Mouse (Mus musculus): Measurements from ENCODE around the gene Dph1. TPM values are rescaled to one million over a fixed set of nuclear protein-coding genes. Genes with fewer than 3 reads are reported as not detected.

Gene Dph1
- polyA plus RNA-seq, 1 experiment: 19.3 TPM

- TF ChIP-seq CTCF (IDR thresholded peaks at IDR 0.05; ENCODE audit: borderline replicate concordance, extremely low read depth, insufficient read depth, insufficient read length): no peak
- TF ChIP-seq POLR2A (IDR thresholded peaks at IDR 0.05; ENCODE audit: borderline replicate concordance, extremely low read depth, insufficient read depth, insufficient read length, poor library complexity, severe bottlenecking): no peak
- no peak for DNase-seq (ENCODE audit: low read depth)
These were observed 9.9 kb upstream of the Dph1 start for GRCm38 (mm10) chr11:75200935-75201334.

GRCm38 (mm10) chr11:75199951-75200350, 8.9 kb upstream of the Dph1 start:
- no peak for DNase-seq (ENCODE audit: low read depth)
- no peak for TF ChIP-seq POLR2A (IDR thresholded peaks at IDR 0.05; ENCODE audit: borderline replicate concordance, extremely low read depth, insufficient read depth, insufficient read length, poor library complexity, severe bottlenecking)
- no peak for TF ChIP-seq CTCF (IDR thresholded peaks at IDR 0.05; ENCODE audit: borderline replicate concordance, extremely low read depth, insufficient read depth, insufficient read length)

DNA sequence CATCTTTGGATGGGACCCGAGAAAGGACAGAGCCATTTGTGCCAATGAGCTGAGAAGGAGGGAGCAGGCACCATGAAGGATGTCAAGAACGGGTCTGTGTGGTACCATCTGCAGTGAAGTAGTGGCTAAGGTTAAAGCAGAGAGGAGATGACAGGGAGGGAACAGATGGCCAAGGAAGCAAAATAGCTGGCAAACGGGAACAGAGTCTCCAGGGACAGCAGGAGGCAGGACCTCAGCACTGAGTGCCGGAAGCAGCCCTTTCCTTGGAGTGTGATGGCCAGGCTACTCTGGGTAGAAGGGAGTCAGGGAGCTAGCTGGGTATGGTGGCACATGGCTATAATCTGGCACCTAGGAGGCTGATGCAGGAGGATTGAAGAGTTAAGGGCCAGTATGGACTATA, 7.8 kb upstream of the Dph1 start:
- no peak for DNase-seq (ENCODE audit: low read depth)

DNA sequence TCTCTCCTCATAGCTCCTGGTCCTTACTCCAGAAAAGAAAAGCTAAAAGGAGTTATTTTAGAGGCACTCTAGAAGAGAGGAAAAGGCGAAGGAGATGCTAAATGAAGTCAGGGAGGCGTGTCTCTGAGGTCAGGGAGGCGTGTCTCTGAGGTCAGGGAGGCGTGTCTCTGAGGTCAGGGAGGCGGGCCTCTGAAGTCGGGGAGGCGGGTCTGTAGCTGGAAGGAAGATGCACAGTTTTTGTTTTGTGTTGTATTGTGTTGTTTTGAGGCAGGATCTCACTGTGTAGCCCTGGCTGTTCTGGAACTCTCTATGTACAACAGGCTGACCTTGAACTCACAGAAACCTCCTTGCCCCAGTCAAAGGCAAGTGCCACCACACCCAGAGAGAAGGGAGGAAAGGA, 6.9 kb upstream of the Dph1 start:
- TF ChIP-seq CTCF (IDR thresholded peaks at IDR 0.05; ENCODE audit: borderline replicate concordance, extremely low read depth, insufficient read depth, insufficient read length): no peak
- no peak for TF ChIP-seq POLR2A (IDR thresholded peaks at IDR 0.05; ENCODE audit: borderline replicate concordance, extremely low read depth, insufficient read depth, insufficient read length, poor library complexity, severe bottlenecking)
- DNase-seq (ENCODE audit: low read depth): no peak

More for the DNA sequence above, 7.8 kb upstream of the Dph1 start:
- TF ChIP-seq POLR2A (IDR thresholded peaks at IDR 0.05; ENCODE audit: borderline replicate concordance, extremely low read depth, insufficient read depth, insufficient read length, poor library complexity, severe bottlenecking) (no peak), CTCF (IDR thresholded peaks at IDR 0.05; ENCODE audit: borderline replicate concordance, extremely low read depth, insufficient read depth, insufficient read length) (no peak)

- TF ChIP-seq POLR2A (IDR thresholded peaks at IDR 0.05; ENCODE audit: borderline replicate concordance, extremely low read depth, insufficient read depth, insufficient read length, poor library complexity, severe bottlenecking) (no peak), CTCF (IDR thresholded peaks at IDR 0.05; ENCODE audit: borderline replicate concordance, extremely low read depth, insufficient read depth, insufficient read length) (no peak)
- no peak for DNase-seq (ENCODE audit: low read depth)
These were observed 5.1 kb upstream of the Dph1 start for GRCm38 (mm10) chr11:75196131-75196530.

- TF ChIP-seq CTCF (IDR thresholded peaks at IDR 0.05; ENCODE audit: borderline replicate concordance, extremely low read depth, insufficient read depth, insufficient read length): no peak
- no peak for TF ChIP-seq POLR2A (IDR thresholded peaks at IDR 0.05; ENCODE audit: borderline replicate concordance, extremely low read depth, insufficient read depth, insufficient read length, poor library complexity, severe bottlenecking)
These were observed 3.9 kb upstream of the Dph1 start for GRCm38 (mm10) chr11:75194850-75195461.

DNA sequence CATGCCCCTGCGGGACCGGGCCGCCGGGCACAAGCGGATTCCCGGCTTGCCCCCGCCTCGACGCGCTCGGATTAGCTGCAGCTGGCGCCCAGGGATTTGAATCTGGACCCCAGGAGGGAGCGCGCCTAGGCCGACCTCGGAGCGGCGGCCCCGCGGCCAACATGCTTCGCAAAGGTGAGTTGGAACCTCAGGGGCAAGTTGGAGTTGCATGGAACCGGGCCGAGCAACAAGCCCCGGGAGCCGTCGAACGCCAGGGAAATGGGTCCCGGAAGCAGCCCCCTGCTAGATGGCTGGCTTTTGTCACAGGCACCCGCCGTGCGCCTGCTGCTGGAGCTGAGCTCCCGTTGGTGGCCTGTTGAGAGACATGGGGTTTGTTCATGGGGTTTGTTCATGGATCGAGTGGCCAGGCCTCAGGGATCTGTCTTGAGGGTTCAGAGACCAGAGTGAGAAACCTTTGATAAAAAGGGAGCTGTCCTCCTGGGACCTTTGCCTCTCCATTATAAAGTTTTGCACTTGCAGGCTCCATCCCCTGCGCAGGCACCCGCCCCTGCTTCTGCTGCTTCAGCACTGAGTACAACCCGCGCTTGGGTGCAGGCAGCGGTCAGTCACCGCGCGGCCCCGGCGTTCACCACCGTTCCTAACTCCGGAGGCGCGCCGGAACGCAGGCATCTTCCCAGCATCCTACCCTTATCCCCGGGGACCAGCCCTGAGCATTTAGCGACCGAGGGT, 3.2 kb upstream of the Dph1 start:
- no peak for DNase-seq (ENCODE audit: low read depth)
- TF ChIP-seq CTCF (IDR thresholded peaks at IDR 0.05; ENCODE audit: borderline replicate concordance, extremely low read depth, insufficient read depth, insufficient read length): no peak
- no peak for TF ChIP-seq POLR2A (IDR thresholded peaks at IDR 0.05; ENCODE audit: borderline replicate concordance, extremely low read depth, insufficient read depth, insufficient read length, poor library complexity, severe bottlenecking)

More at GRCm38 (mm10) chr11:75194850-75195461, 3.9 kb upstream of the Dph1 start:
- peak; percentile 86 for DNase-seq (ENCODE audit: low read depth)

DNA sequence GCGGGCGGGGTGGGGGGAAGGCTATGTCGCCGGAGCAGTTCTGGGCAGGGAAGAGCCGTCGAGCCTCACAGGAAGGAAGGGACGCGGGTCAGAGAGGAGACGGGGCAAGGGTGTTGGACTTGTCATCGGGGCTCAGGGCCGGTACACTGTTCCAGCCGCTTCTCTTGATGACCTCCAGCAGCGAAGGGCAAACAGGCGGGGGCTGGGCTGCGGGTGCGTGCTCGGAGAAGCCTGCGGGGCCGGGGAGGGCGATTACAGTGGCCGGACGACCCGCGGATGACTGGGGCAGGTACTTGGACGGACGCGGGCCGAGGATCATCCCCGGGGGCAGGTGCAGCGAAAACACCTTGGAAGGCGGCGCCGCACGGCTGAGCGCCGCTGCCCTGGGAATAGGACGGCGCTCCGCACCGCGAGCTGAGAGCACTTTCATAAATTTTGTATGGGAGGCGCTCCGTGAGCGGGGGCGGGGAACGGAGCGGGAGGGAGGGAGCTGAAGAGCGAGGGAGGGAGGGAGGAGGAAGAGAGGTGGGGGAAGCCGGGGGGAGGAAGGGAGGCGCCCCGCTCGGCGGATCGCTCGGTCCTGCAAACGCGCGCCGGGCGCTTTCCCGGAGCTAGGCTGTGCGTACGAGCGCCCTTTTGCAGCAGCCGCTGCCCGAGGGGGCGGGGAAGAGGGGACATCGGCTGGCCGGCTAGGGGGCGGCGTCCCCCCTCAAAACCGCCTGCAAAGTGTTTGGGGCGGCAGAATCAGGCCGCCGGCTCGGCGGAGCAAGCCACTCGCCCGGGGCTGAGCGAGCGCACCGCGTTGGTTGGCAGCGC, 2.4 kb upstream of the Dph1 start, which contains the start of gene Rtn4rl1:
Gene Rtn4rl1, plus strand, starts transcription at position 528 of the 816 bp plus-strand sequence.
- TF ChIP-seq POLR2A (IDR thresholded peaks at IDR 0.05; ENCODE audit: borderline replicate concordance, extremely low read depth, insufficient read depth, insufficient read length, poor library complexity, severe bottlenecking) (peak; percentile 39; the same call in 1 of the 2 replicates), CTCF (IDR thresholded peaks at IDR 0.05; ENCODE audit: borderline replicate concordance, extremely low read depth, insufficient read depth, insufficient read length) (no peak)
- DNase-seq (ENCODE audit: low read depth): peak; percentile 76

DNA sequence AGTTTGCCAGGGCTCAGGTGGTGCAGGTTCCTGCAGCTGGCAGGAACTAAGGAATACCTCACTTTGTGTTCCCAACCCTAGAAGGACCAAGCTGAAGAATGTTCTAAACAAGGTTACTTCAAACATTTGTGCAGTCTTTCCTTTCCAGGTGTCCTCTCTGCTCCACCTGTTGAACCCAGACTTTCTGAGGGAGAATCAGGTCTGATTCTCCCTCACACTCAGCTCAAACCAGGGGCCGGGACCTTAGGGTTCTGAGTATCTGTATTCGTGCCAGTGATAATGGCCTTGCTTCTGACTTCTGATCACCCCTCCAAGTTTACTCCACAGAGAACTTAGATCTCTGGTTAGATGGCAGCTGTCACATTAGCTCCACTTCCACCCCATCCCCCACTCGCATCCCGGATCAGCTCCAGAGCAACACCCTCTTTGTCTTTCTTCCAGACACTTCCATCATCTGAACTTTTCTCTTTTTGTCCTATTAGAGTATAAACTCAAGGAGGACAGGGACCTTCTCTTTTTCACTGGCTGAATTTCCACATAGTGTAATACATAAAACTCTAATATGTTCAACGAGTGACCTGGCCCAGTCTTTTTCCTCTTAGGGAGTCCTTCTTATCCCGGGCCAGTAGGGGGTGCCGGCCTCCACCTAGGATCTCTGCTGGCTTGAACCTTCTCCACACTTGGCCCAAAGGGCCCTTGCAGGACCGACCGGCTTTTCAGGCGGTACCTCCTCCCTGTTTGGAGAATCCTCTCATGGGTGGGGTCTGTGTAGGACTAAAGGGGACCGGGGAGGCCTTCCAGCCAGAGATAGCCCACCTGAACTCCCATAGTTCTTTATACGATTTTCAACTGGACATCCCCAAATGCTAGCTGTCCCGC, 1.5 kb upstream of the Dph1 start:
- TF ChIP-seq CTCF (IDR thresholded peaks at IDR 0.05; ENCODE audit: borderline replicate concordance, extremely low read depth, insufficient read depth, insufficient read length): peak; percentile 80
- no peak for TF ChIP-seq POLR2A (IDR thresholded peaks at IDR 0.05; ENCODE audit: borderline replicate concordance, extremely low read depth, insufficient read depth, insufficient read length, poor library complexity, severe bottlenecking)
- peak; percentile 86 for DNase-seq (ENCODE audit: low read depth)

- TF ChIP-seq CTCF (IDR thresholded peaks at IDR 0.05; ENCODE audit: borderline replicate concordance, extremely low read depth, insufficient read depth, insufficient read length): no peak
- no peak for TF ChIP-seq POLR2A (IDR thresholded peaks at IDR 0.05; ENCODE audit: borderline replicate concordance, extremely low read depth, insufficient read depth, insufficient read length, poor library complexity, severe bottlenecking)
- DNase-seq (ENCODE audit: low read depth): no peak
These were observed 800 bp upstream of the Dph1 start for GRCm38 (mm10) chr11:75191841-75192240.
